Mouse (Mus musculus) small intestine, adult 2 months (tissue): ENCODE measurements at regions not wholly inside any gene's neighbourhood (a gene's known extent, or its start where the extent isn't known, plus 50 kb on each side); places are given as distances from the start of the nearest gene placed in this dataset.

Source experiments
- H3K27ac ChIP-seq: fragments of 200-500 bp; 2 replicates; pipeline ENCODE4 v1.5.1; 2012; ENCODE audit warnings: low read depth, low read length, control low read depth, inconsistent platforms; ENCODE audit not compliant: insufficient read depth
- H3K27me3 ChIP-seq: fragments of 200-500 bp; 2 replicates; pipeline ENCODE4 v1.6.1; 2012; ENCODE audit warnings: mild to moderate bottlenecking, moderate library complexity, low read length, inconsistent platforms; ENCODE audit not compliant: control insufficient read depth, insufficient read depth
- H3K36me3 ChIP-seq: fragments of 200-500 bp; 2 replicates; pipeline ENCODE4 v1.6.1; 2012; ENCODE audit warnings: mild to moderate bottlenecking, low read length, control low read depth, inconsistent platforms; ENCODE audit not compliant: control insufficient read depth, insufficient read depth
- H3K4me1 ChIP-seq: fragments of 200-500 bp; 2 replicates; pipeline ENCODE4 v1.6.1; 2012; ENCODE audit warnings: low read length, inconsistent platforms, mixed read lengths; ENCODE audit not compliant: control insufficient read depth, insufficient read depth, insufficient read length
- H3K4me3 ChIP-seq: fragments of 200-500 bp; 2 replicates; pipeline ENCODE4 v1.5.1; 2012; ENCODE audit warnings: low read depth, mild to moderate bottlenecking, control low read depth, inconsistent platforms, low read length, moderate library complexity
- CTCF ChIP-seq: fragments of 200-500 bp; IDR thresholded peaks from 2 replicates; pipeline ENCODE4 v1.5.1; 2012; ENCODE audit warnings: low read depth, mild to moderate bottlenecking, control low read depth, inconsistent platforms, low read length, moderate library complexity, mixed read lengths; ENCODE audit not compliant: insufficient replicate concordance, insufficient read length; ENCODE audit errors: extremely low read depth
- POLR2A ChIP-seq: fragments of 200-500 bp; IDR thresholded peaks from 2 replicates; pipeline ENCODE4 v1.6.1; 2012; ENCODE audit warnings: low read depth, mild to moderate bottlenecking, control low read depth, inconsistent platforms, low read length, moderate library complexity
- WGBS: fragments of 180-500 bp; shearing (Covaris S2); methylation state at CpG from one replicate; pipeline ENCODE4 v1.1.7; 2018; 5-methylcytosine and 5-hydroxymethylcytosine counted together

DNA sequence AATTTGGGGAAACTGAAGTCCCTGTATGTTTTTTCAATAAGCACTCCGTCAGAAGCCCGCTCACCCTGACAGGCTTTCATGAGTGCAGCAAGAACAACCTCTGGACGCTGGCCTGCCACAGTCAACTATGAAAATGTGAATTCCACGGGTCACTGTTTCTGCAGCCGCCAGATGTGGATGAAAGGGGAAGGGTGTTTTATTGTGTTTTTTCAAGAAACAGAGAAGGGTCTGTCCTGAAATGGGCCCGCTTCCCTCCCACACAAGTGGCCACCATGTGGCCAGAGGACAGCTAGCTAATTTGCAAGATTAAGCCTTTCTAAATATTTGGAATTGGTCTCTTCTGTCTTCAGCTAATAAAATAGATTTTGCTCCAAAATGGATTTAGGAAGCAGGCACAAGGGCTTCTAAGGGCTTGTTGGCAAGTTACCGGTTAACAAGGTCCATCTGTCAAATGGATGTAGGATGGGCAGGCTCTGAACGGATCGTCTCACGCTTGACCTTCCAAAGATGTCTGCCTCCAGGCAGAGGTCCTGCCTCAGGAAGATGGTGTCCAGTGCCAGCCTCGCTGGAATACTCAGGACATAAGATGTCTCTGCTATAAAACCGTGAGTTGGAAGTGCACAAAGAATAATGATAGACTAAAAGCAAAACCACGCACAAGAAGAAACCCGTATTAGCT, 249.8 kb downstream of the Plpp3 start:
- TF ChIP-seq POLR2A, result no peak
- TF ChIP-seq CTCF, result no peak
- H3K27ac ChIP-seq, result no peak overlapping the region
- H3K4me3 ChIP-seq, result no peak overlapping the region
- no peaks in the 10 kb centered on the region for H3K36me3 ChIP-seq
- H3K4me1 ChIP-seq, result no peaks in the 10 kb centered on the region
- WGBS, result 68% methylated on average over 14 of the region's 14 CpGs
- no peaks in the 10 kb centered on the region for H3K27me3 ChIP-seq

DNA sequence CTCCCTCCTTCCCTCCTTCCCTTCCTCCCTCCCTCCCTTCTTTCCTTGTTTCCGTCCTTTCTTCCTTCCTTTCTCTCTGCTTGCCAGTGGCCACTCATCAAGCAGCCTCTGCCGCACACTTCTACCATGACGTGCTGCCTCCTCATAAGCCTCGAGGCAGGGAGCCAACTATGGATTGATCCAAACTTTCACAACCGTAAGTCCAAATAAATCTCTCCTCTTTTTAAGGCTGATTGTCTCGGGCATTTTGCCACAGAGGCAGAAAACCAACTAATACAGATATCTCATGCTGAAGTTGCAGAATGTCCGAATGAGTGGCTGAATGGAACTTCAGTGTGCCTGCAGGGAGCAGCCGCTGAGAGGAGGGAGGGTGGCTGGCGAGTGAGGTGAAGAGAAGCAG, 251.7 kb downstream of the Plpp3 start:
- no peaks in the 10 kb centered on the region for H3K4me1 ChIP-seq
- no peaks in the 10 kb centered on the region for H3K27me3 ChIP-seq
- no peak for TF ChIP-seq POLR2A
- no peak for TF ChIP-seq CTCF
- no peak overlapping the region for H3K4me3 ChIP-seq
- H3K36me3 ChIP-seq, result no peaks in the 10 kb centered on the region
- no peak overlapping the region for H3K27ac ChIP-seq
- WGBS, result 68% methylated on average over 9 of the region's 9 CpGs

DNA sequence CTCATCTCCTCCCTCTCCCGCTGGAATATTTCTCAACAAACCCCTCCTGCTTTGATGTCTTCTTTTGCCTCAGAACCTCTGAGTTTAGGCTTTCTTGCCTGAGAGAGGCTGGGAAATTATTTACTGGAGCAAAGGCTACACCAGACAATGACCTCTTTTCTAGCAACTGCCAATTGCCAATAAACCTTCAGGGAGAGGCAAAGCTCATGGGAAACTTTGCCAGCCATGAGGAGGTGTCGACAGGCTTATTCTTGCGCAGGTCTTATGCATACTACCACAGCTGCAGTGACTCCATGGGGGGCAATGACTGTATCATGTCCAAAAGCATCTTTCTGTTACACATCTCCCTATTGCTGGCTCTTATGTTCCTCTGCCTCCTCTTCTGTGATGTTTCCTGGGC, 260.0 kb downstream of the Plpp3 start:
- no peak overlapping the region for H3K27ac ChIP-seq
- H3K36me3 ChIP-seq, result no peaks in the 10 kb centered on the region
- WGBS, result 95% methylated on average over 3 of the region's 3 CpGs
- no peak overlapping the region for H3K4me3 ChIP-seq
- TF ChIP-seq CTCF (no peak), POLR2A (no peak)
- no peaks in the 10 kb centered on the region for H3K27me3 ChIP-seq
- H3K4me1 ChIP-seq, result no peaks in the 10 kb centered on the region

DNA sequence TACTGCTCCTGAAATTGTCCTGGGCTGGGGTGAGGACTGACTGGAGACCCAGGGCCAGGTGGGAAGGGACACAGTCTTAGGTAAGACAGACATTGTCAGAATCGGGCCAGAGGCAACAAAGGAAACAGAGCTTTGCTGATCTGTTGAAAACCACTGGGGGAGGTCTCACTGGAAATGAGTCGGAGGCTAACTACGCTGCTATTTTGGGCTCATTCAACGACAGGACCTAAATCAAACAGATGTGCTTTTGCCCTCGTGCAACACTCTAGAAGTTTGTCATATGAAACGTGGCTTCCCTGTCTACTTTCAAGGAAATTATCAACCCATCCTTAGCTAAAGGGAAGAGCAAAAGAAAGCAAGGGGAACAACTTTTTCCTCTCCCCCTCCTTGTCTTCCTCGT, 265.3 kb downstream of the Plpp3 start:
- H3K27ac ChIP-seq, result no peak overlapping the region
- no peak overlapping the region for H3K4me3 ChIP-seq
- H3K27me3 ChIP-seq, result no peaks in the 10 kb centered on the region
- WGBS, result 63% methylated on average over 7 of the region's 7 CpGs
- no peaks in the 10 kb centered on the region for H3K4me1 ChIP-seq
- H3K36me3 ChIP-seq, result no peaks in the 10 kb centered on the region
- no peak for TF ChIP-seq POLR2A
- no peak for TF ChIP-seq CTCF

DNA sequence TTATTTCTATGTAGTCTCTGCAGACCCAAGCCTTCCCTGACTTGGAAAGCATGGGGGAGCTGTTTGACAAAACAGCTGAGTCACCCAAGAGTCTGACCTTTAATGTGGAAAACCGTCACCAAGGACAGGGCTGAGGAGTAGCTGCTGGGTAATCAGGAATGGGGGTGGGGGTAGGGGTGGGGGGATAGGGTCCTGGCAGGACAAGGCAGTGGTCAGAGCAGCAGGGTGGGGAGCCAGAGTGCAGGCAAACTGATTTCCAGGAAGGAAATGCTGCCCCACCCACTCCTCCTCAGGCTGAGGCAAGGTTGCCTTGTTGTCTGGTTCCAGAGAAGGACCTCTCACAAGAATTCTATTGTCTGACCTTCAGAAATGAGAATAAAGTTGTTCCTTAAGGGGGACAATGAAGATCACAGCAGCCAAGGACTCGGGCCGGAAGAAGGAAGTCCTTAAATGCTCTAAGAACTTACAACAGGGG, 266.6 kb downstream of the Plpp3 start:
- H3K4me1 ChIP-seq, result no peaks in the 10 kb centered on the region
- no peak overlapping the region for H3K27ac ChIP-seq
- no peak for TF ChIP-seq POLR2A
- no peak for TF ChIP-seq CTCF
- WGBS, result 74% methylated on average over 3 of the region's 3 CpGs
- H3K4me3 ChIP-seq, result no peak overlapping the region
- no peaks in the 10 kb centered on the region for H3K27me3 ChIP-seq
- no peaks in the 10 kb centered on the region for H3K36me3 ChIP-seq

DNA sequence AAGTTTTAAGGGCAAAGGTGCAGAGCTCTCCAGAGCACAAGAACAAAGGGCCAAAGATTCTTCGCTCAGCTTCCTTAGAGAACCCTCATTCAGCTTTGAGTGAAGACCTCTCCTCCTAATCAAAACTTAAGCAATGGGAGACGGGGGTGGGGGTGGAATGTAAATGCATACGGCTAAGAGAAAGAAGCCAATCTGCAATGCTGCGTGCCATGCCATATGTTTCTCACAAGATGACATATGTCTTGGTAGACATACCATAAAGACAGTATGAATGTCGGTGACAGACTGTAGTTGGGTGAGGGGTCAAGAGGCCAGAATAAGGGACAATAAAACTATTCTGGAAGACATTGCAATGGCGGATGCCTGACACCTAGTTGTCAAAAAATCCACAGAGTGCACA, 267.9 kb downstream of the Plpp3 start:
- H3K4me1 ChIP-seq, result no peaks in the 10 kb centered on the region
- no peak overlapping the region for H3K4me3 ChIP-seq
- H3K27ac ChIP-seq, result no peak overlapping the region
- H3K36me3 ChIP-seq, result no peaks in the 10 kb centered on the region
- TF ChIP-seq CTCF (no peak), POLR2A (no peak)
- no peaks in the 10 kb centered on the region for H3K27me3 ChIP-seq
- 80% methylated on average over 6 of the region's 6 CpGs for WGBS

DNA sequence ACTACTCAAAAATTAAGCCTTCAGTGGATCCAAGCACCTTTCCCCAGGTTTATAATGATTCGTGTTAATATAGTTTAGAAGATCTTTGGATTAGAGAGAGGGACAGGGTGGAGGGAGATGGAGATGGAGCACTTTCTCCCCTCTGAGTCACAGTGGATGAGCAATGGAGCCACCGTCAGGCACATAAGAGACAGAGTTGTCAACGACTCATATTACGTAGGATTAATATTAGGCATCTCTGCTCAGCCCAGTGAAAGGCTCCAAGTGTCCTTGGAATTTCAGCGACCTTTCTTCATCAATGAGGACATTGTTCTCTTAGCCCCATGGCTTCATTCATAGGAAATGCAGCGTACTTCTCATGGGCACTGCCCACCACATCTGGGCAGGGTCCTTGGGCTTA, 270.4 kb downstream of the Plpp3 start:
- H3K36me3 ChIP-seq, result no peaks in the 10 kb centered on the region
- WGBS, result 78% methylated on average over 6 of the region's 6 CpGs
- no peaks in the 10 kb centered on the region for H3K4me1 ChIP-seq
- H3K27ac ChIP-seq, result no peak overlapping the region
- no peaks in the 10 kb centered on the region for H3K27me3 ChIP-seq
- no peak overlapping the region for H3K4me3 ChIP-seq
- TF ChIP-seq POLR2A, result no peak
- TF ChIP-seq CTCF, result no peak
